Mouse (Mus musculus) MEL (cell line): ENCODE measurements at regions not wholly inside any gene's neighbourhood (a gene's known extent, or its start where the extent isn't known, plus 50 kb on each side); places are given as distances from the start of the nearest gene placed in this dataset.

Experiments
- DNase-seq: peaks from one replicate; pipeline ENCODE4 v3.0.0; 2011; ENCODE audit warnings: low read depth, low spot score
- H3K27ac ChIP-seq: 2 replicates; pipeline ENCODE4 v1.5.1; 2012; ENCODE audit warnings: low read depth, mild to moderate bottlenecking, control low read depth, low read length, moderate library complexity; ENCODE audit not compliant: control insufficient read depth
- H3K27me3 ChIP-seq, 2 experiments: fragments of 150-350 bp in 1 of 2; sonication (generic) in 1 of 2; 2 replicates each; pipeline ENCODE4 v1.6.1; 2012; ENCODE audit warnings: low read length in 2 of 2, mild to moderate bottlenecking in 2 of 2, improper control_type of control experiment in 1 of 2, moderate library complexity in 1 of 2; ENCODE audit not compliant: insufficient read depth in 2 of 2, control insufficient read depth in 1 of 2
- H3K36me3 ChIP-seq, 2 experiments: 2 replicates each; pipeline ENCODE4 v1.6.1; 2012 to 2014; ENCODE audit warnings: low read length in 2 of 2, improper control_type of control experiment in 1 of 2, inconsistent platforms in 1 of 2, mild to moderate bottlenecking in 1 of 2; ENCODE audit not compliant: insufficient read depth in 2 of 2, control insufficient read depth in 1 of 2
- H3K4me1 ChIP-seq, 2 experiments: fragments of 150-350 bp in 1 of 2; sonication (generic) in 1 of 2; 2 replicates each; pipeline ENCODE4 v1.6.1; 2012; ENCODE audit warnings: low read length in 2 of 2, improper control_type of control experiment in 1 of 2, mild to moderate bottlenecking in 1 of 2; ENCODE audit not compliant: insufficient read depth in 2 of 2, control insufficient read depth in 1 of 2
- H3K4me3 ChIP-seq, 2 experiments: fragments of 150-350 bp in 1 of 2; sonication (generic) in 1 of 2; 2 replicates each; pipeline ENCODE4 v1.5.1; 2012; ENCODE audit warnings: low read depth in 2 of 2, low read length in 2 of 2, mild to moderate bottlenecking in 2 of 2, moderate library complexity in 2 of 2, control low read depth in 1 of 2, improper control_type of control experiment in 1 of 2; ENCODE audit not compliant: control insufficient read depth in 1 of 2, insufficient read depth in 1 of 2
- H3K79me2 ChIP-seq: 2 replicates; pipeline ENCODE4 v1.6.1; 2012; ENCODE audit warnings: mild to moderate bottlenecking, low read length, moderate library complexity; ENCODE audit not compliant: control insufficient read depth, poor library complexity, insufficient read depth
- H3K9ac ChIP-seq: 2 replicates; pipeline ENCODE4 v1.6.1; 2012; ENCODE audit warnings: low read depth, mild to moderate bottlenecking, control low read depth, low read length, moderate library complexity; ENCODE audit not compliant: control insufficient read depth, poor library complexity, severe bottlenecking
- H3K9me3 ChIP-seq: fragments of 150-350 bp; sonication (generic); replicated peaks from 2 replicates; pipeline ENCODE4 v1.6.1; 2012; ENCODE audit warnings: mild to moderate bottlenecking, low read length, improper control_type of control experiment, moderate library complexity; ENCODE audit not compliant: insufficient read depth
- BHLHE40 ChIP-seq: IDR thresholded peaks from 2 replicates; pipeline ENCODE4 v1.6.1; 2012; ENCODE audit warnings: low read depth, mild to moderate bottlenecking, inconsistent platforms, low read length, improper control_type of control experiment, borderline replicate concordance
- CHD1 ChIP-seq: IDR thresholded peaks from 2 replicates; pipeline ENCODE4 v1.6.1; 2012; ENCODE audit warnings: low read depth, mild to moderate bottlenecking, inconsistent platforms, low read length, improper control_type of control experiment
- CHD2 ChIP-seq: IDR thresholded peaks from 2 replicates; pipeline ENCODE4 v1.6.1; 2011; ENCODE audit warnings: low read length, improper control_type of control experiment
- E2F4 ChIP-seq: IDR thresholded peaks from 2 replicates; pipeline ENCODE4 v1.6.1; 2011; ENCODE audit warnings: low read depth, low read length, improper control_type of control experiment, borderline replicate concordance
- ELF1 ChIP-seq: IDR thresholded peaks from 2 replicates; pipeline ENCODE4 v1.6.1; 2014; ENCODE audit warnings: low read depth, mild to moderate bottlenecking, inconsistent platforms, low read length, improper control_type of control experiment, moderate library complexity
- EP300 ChIP-seq, 2 experiments: IDR thresholded peaks; 2 replicates each; pipeline ENCODE4 v1.6.1; 2011; ENCODE audit warnings: improper control_type of control experiment in 2 of 2, low read length in 2 of 2, low read depth in 1 of 2, mild to moderate bottlenecking in 1 of 2
- ETS1 ChIP-seq: IDR thresholded peaks from 2 replicates; pipeline ENCODE4 v1.6.1; 2012; ENCODE audit warnings: low read depth, mild to moderate bottlenecking, inconsistent platforms, low read length, improper control_type of control experiment, moderate library complexity
- HCFC1 ChIP-seq: IDR thresholded peaks from 2 replicates; pipeline ENCODE4 v1.6.1; 2012; ENCODE audit warnings: low read depth, mild to moderate bottlenecking, inconsistent platforms, low read length, improper control_type of control experiment, moderate library complexity
- JUND ChIP-seq: IDR thresholded peaks from 2 replicates; pipeline ENCODE4 v1.6.1; 2011; ENCODE audit warnings: low read depth, mild to moderate bottlenecking, improper control_type of control experiment, low read length
- KAT2A ChIP-seq: conservative IDR thresholded peaks from 2 replicates; pipeline ENCODE4 v1.6.1; 2012; ENCODE audit warnings: low read depth, low read length, improper control_type of control experiment, inconsistent platforms
- MAX ChIP-seq: IDR thresholded peaks from 2 replicates; pipeline ENCODE4 v1.6.1; 2011; ENCODE audit warnings: low read length, improper control_type of control experiment
- MYB ChIP-seq: IDR thresholded peaks from 2 replicates; pipeline ENCODE4 v1.6.1; 2011; ENCODE audit warnings: mild to moderate bottlenecking, low read depth, low read length, improper control_type of control experiment
- MYC ChIP-seq: IDR thresholded peaks from 2 replicates; pipeline ENCODE4 v1.6.1; 2011; ENCODE audit warnings: low read depth, mild to moderate bottlenecking, low read length, improper control_type of control experiment, moderate library complexity
- NELFE ChIP-seq: IDR thresholded peaks from 2 replicates; pipeline ENCODE4 v1.6.1; 2011; ENCODE audit warnings: low read depth, low read length, improper control_type of control experiment
- NRF1 ChIP-seq: IDR thresholded peaks from 2 replicates; pipeline ENCODE4 v1.6.1; 2014; ENCODE audit warnings: low read depth, mild to moderate bottlenecking, inconsistent platforms, low read length, improper control_type of control experiment, moderate library complexity; ENCODE audit not compliant: poor library complexity, insufficient read depth, severe bottlenecking
- POLR2A ChIP-seq, 2 experiments: IDR thresholded peaks; 2 replicates each; pipeline ENCODE4 v1.6.1; 2011 to 2012; ENCODE audit warnings: low read length in 2 of 2, mild to moderate bottlenecking in 2 of 2, control low read depth in 1 of 2, improper control_type of control experiment in 1 of 2, low read depth in 1 of 2, moderate library complexity in 1 of 2; ENCODE audit not compliant: control insufficient read depth in 1 of 2, insufficient read depth in 1 of 2, poor library complexity in 1 of 2
- TBP ChIP-seq: IDR thresholded peaks from 2 replicates; pipeline ENCODE4 v1.8.0; 2011; ENCODE audit warnings: low read depth, low read length, improper control_type of control experiment
- TCF12 ChIP-seq: IDR thresholded peaks from 2 replicates; pipeline ENCODE4 v1.6.1; 2014; ENCODE audit warnings: low read depth, mild to moderate bottlenecking, inconsistent platforms, low read length, improper control_type of control experiment, moderate library complexity
- UBTF ChIP-seq: IDR thresholded peaks from 2 replicates; pipeline ENCODE4 v1.6.1; 2012; ENCODE audit warnings: low read depth, mild to moderate bottlenecking, inconsistent platforms, low read length, improper control_type of control experiment, moderate library complexity, borderline replicate concordance; ENCODE audit not compliant: insufficient read depth
- USF1 ChIP-seq: IDR thresholded peaks from 2 replicates; pipeline ENCODE4 v1.6.1; 2014; ENCODE audit warnings: low read depth, mild to moderate bottlenecking, inconsistent platforms, low read length, improper control_type of control experiment, moderate library complexity
- ZMIZ1 ChIP-seq: IDR thresholded peaks from 2 replicates; pipeline ENCODE4 v1.6.1; 2012; ENCODE audit warnings: low read depth, mild to moderate bottlenecking, inconsistent platforms, low read length, improper control_type of control experiment, moderate library complexity

- Histone ChIP-seq H3K4me1 (no peaks in the 10 kb centered on the region), H3K27me3 (no peaks in the 10 kb centered on the region), H3K27ac (no peak overlapping the region), H3K9me3 (no peaks in the 10 kb centered on the region), H3K79me2 (no peaks in the 10 kb centered on the region), H3K9ac (no peak overlapping the region), H3K4me3 (no peak overlapping the region), H3K36me3 (no peaks in the 10 kb centered on the region)
- no peak for DNase-seq
- TF ChIP-seq MYB (no peak), EP300 (IDR thresholded peaks at IDR 0.05; ENCODE audit: low read depth in 1 of 2, low read length in 2 of 2) (no peak), TBP (no peak), E2F4 (no peak), JUND (no peak), UBTF (no peak), NRF1 (no peak), HCFC1 (no peak), BHLHE40 (no peak), CHD1 (no peak), POLR2A (IDR thresholded peaks at IDR 0.05; ENCODE audit: control insufficient read depth in 1 of 2, insufficient read depth in 1 of 2, low read depth in 1 of 2, low read length in 2 of 2, poor library complexity in 1 of 2) (no peak), NELFE (no peak), ETS1 (no peak), MYC (no peak), CHD2 (no peak), ZMIZ1 (no peak), MAX (no peak)
These were observed 77.0 kb downstream of the Btg1 start for GRCm38 (mm10) chr10:96693766-96694165.

- no peak for DNase-seq
These were observed 79.8 kb downstream of the Btg1 start for GRCm38 (mm10) chr10:96696571-96696970.

More at GRCm38 (mm10) chr10:96696571-96696970, 79.8 kb downstream of the Btg1 start:
- H3K9me3 ChIP-seq = no peaks in the 10 kb centered on the region
- no peak overlapping the region for H3K4me3 ChIP-seq
- H3K79me2 ChIP-seq = no peaks in the 10 kb centered on the region
- no peak overlapping the region for H3K9ac ChIP-seq
- no peaks in the 10 kb centered on the region for H3K4me1 ChIP-seq
- no peak overlapping the region for H3K27ac ChIP-seq
- no peaks in the 10 kb centered on the region for H3K27me3 ChIP-seq
- TF ChIP-seq USF1 = no peak
- TF ChIP-seq UBTF = no peak
- TF ChIP-seq KAT2A = no peak
- no peak for TF ChIP-seq TCF12
- TF ChIP-seq ELF1 = no peak
- TF ChIP-seq CHD1 = no peak
- H3K36me3 ChIP-seq = no peaks in the 10 kb centered on the region
